Mouse (Mus musculus): ENCODE data around the gene Map3k6. TPM values are rescaled to one million over a fixed set of nuclear protein-coding genes. Genes with fewer than 3 reads are reported as not detected.
A peak's percentile ranks its signal among the peaks of the same experiment; 100 is the strongest.

The Map3k6 gene
- polyA plus RNA-seq, 1 experiment from 2014 or later, result 2.9 TPM

DNA sequence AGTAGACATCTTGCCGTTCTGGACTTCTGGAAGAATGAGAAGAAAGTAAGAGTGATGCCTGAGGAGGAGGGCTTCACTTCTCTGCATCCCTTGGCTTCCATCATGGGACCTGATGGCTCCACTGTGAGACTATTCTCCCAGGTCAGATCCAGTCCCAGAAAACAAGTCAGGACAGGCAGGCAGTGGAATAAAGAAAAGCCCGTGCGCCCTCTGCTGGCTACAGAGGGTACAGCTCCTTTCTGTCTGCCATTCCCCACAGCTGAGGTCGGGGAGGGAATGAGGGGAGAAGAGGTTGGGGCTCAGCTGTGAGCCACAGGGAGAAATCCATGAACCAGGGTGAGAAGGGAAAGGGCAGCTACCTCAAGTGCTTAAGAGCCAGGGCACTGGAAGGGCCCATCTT lies 61.2 kb downstream of the Map3k6 start:
- Histone ChIP-seq H3K27me3 (no peaks in the 10 kb centered on the region), H3K4me2 (no peak overlapping the region), H3K36me3 (peaks cover 22% of the 10 kb centered on the region), H3K4me3 (no peak overlapping the region), H3K9ac (no peak overlapping the region), H3K4me1 (replicated peaks) (peaks cover 18% of the 10 kb centered on the region), H3K9me3 (replicated peaks) (no peaks in the 10 kb centered on the region), H3K27ac (no peak overlapping the region)
- 31% methylated on average over 4 of the region's 4 CpGs for WGBS
- ATAC-seq (replicated peaks; ENCODE audit: insufficient number of reproducible peaks, insufficient read depth, low FRiP score, low read depth), result no peak

Small RNA genes within 50 kb of the gene (microRNA-seq; reads per million reads assigned to microRNA genes)
- gene Mir7017, result 2.7 reads per million, percentile 9 among the genes with 10 or more reads in this experiment

Other genes starting within 250 kb of the Map3k6 start
- gene Ahdc1, start 229.6 kb upstream of the Map3k6 start, polyA plus RNA-seq (2015; fragmentation: Nextera tagmentation; extraction: Ambion mirVana), result 6.3 and 8.5 TPM in 2 replicates
- 67.3 and 72.8 TPM in 2 replicates for gene Wasf2, start 110.3 kb upstream of the Map3k6 start, polyA plus RNA-seq (2015; fragmentation: Nextera tagmentation; extraction: Ambion mirVana)
- 0.28 and 1.7 TPM in 2 replicates for gene Cd164l2, start 28.7 kb upstream of the Map3k6 start, polyA plus RNA-seq (2015; fragmentation: Nextera tagmentation; extraction: Ambion mirVana)
- gene Gpr3, start 28.3 kb upstream of the Map3k6 start, polyA plus RNA-seq (2015; fragmentation: Nextera tagmentation; extraction: Ambion mirVana), result 0.05 and 0.34 TPM in 2 replicates
- gene Sytl1, start 22.3 kb downstream of the Map3k6 start, polyA plus RNA-seq (2015; fragmentation: Nextera tagmentation; extraction: Ambion mirVana), result 0.96 and 4.9 TPM in 2 replicates
- 46.1 and 58.9 TPM in 2 replicates for gene Tmem222, start 37.0 kb downstream of the Map3k6 start, polyA plus RNA-seq (2015; fragmentation: Nextera tagmentation; extraction: Ambion mirVana)
- 11.4 and 14.3 TPM in 2 replicates for gene Wdtc1, start 112.7 kb downstream of the Map3k6 start, polyA plus RNA-seq (2015; fragmentation: Nextera tagmentation; extraction: Ambion mirVana)
- 6.6 and 8.2 TPM in 2 replicates for gene Slc9a1, start 128.9 kb downstream of the Map3k6 start, polyA plus RNA-seq (2015; fragmentation: Nextera tagmentation; extraction: Ambion mirVana)
- 0.83 and 1.2 TPM in 2 replicates for gene Tent5b, start 239.3 kb downstream of the Map3k6 start, polyA plus RNA-seq (2015; fragmentation: Nextera tagmentation; extraction: Ambion mirVana)